Mouse (Mus musculus) embryonic facial prominence, embryonic 15.5 days (tissue): ENCODE measurements around the gene Scfd1. TPM values are rescaled to one million over a fixed set of nuclear protein-coding genes. Genes with fewer than 3 reads are reported as not detected.
A peak's percentile ranks its signal among the peaks of the same experiment; 100 is the strongest.

Experiments used
- ATAC-seq: fragments of 200-750 bp; cut with Nextera tagmentation; 2 replicates; pipeline ENCODE4 v1.8.0; 2017; ENCODE audit warnings: low read depth, moderate TSS enrichment; ENCODE audit not compliant: insufficient number of reproducible peaks, low FRiP score, low TSS enrichment
- H3K27ac ChIP-seq: fragments of 300-500 bp; sonication (generic); replicated peaks from 2 replicates; pipeline ENCODE4 v1.5.1; 2015; ENCODE audit warnings: mild to moderate bottlenecking, inconsistent platforms
- H3K27me3 ChIP-seq: fragments of 300-500 bp; sonication (generic); 2 replicates; pipeline ENCODE4 v1.6.1; 2015; ENCODE audit warnings: inconsistent platforms
- H3K36me3 ChIP-seq: fragments of 300-500 bp; sonication (generic); 2 replicates; pipeline ENCODE4 v1.6.1; 2015; ENCODE audit warnings: mild to moderate bottlenecking, inconsistent platforms
- H3K4me1 ChIP-seq: fragments of 300-500 bp; sonication (generic); 2 replicates; pipeline ENCODE4 v1.6.1; 2015; ENCODE audit warnings: inconsistent platforms
- H3K4me2 ChIP-seq: fragments of 300-500 bp; sonication (generic); replicated peaks from 2 replicates; pipeline ENCODE4 v1.6.1; 2015; ENCODE audit warnings: mild to moderate bottlenecking, inconsistent platforms
- H3K4me3 ChIP-seq: fragments of 300-500 bp; sonication (generic); replicated peaks from 2 replicates; pipeline ENCODE4 v1.5.1; 2015; ENCODE audit warnings: mild to moderate bottlenecking, inconsistent platforms
- H3K9ac ChIP-seq: fragments of 300-500 bp; sonication (generic); 2 replicates; pipeline ENCODE4 v1.6.1; 2015; ENCODE audit warnings: inconsistent platforms
- H3K9me3 ChIP-seq: fragments of 300-500 bp; sonication (generic); replicated peaks from 2 replicates; pipeline ENCODE4 v1.6.1; 2016; ENCODE audit warnings: inconsistent platforms
- WGBS: fragments of 180-500 bp; shearing (Covaris S2); methylation state at CpG from one replicate; pipeline ENCODE4 v1.1.7; 2015; 5-methylcytosine and 5-hydroxymethylcytosine counted together
- polyA plus RNA-seq: library from polyadenylated mRNA; unstranded; fragments of >200 nt; fragmentation: Nextera tagmentation; extraction: Ambion mirVana; gene quantifications from 2 replicates; pipeline ENCODE4 v1.2.1, GENCODE M21; 2015

Scfd1 gene
- polyA plus RNA-seq = 81.5 and 89.9 TPM in 2 replicates

DNA sequence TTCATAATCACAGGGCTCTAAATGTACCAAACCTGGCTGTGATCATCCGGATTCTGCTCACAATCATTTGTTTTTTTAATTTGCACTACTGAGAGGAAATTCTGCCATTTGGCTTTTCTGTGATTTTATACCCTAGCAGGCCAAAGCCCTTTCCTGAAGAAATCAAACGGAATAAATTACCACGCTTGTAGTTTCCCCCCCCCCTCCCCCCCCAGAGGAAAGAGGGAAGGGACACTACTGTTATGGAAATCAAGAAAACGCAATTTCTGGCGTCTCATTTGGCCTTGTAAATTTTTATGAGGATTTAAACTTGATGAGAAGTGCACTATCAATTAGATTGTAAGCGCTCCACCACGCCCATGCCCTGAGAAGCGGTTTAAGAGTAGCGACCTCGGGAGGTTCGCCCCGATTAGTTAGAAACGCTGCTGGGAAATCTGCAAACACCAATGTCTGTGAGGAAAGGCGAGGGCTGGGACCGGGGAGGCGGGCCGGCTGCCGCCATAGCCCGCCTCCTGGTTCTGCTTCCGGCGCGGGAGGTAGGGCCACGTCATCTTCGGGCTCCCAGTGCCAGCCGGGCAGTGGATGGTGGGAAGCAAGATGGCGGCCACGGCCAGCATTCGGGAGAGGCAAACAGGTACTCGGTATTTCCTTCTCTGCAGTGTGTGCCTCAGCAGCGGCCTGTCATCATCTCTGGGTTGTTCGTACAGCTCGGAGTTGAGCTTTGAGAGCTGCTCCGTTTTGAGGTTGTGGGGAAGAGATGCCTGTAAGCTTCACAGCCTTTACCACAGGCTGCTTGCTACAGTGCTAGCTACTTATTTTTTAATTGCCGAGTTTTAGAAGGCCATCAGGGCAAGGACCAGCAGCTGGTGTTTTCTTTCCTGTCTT is at the start of gene Scfd1:
TSS of gene Scfd1 (plus strand) at position 508 of the 885 bp plus-strand sequence.
- Histone ChIP-seq H3K4me3 (peak within 1 kb of the TSS; percentile 72), H3K9ac (peak within 1 kb of the TSS; percentile 81), H3K4me1 (peaks cover 6% of the 10 kb centered on the region; the same call in 1 of the 2 replicates), H3K4me2 (peak within 1 kb of the TSS; percentile 53), H3K9me3 (no peaks in the 10 kb centered on the region), H3K27me3 (no peaks in the 10 kb centered on the region), H3K27ac (peak within 1 kb of the TSS; percentile 83), H3K36me3 (peaks cover 20% of the 10 kb centered on the region)
- ATAC-seq = peak; percentile 100
- under 1% methylated on average over 34 of the region's 34 CpGs for WGBS

DNA sequence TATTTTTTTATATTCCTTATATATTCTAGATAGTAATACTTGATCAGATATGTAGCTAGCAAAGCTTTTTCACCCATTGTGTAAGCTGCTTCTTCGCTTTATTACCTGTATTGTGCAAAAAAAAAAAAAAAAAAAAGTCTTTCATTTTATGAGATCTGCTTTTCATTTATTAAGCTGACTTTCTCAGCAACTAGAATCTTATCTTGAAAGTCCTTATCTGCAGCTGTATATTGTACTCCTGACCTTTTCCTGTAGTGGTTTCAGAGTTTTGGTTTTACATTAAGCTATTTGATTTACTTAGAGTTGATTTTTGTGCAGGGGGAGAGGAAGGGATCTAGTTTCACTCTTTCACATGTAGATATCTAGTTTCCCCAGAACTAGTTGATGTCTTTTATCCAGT is 40.3 kb upstream of the Scfd1 start:
- Histone ChIP-seq H3K27me3 (no peaks in the 10 kb centered on the region), H3K27ac (no peak overlapping the region), H3K9me3 (no peaks in the 10 kb centered on the region), H3K4me1 (no peaks in the 10 kb centered on the region), H3K4me3 (no peak overlapping the region), H3K4me2 (no peak overlapping the region), H3K9ac (no peak overlapping the region), H3K36me3 (no peaks in the 10 kb centered on the region)
- WGBS = 82% methylated on average over 1 of the region's 1 CpGs
- ATAC-seq = no peak

DNA sequence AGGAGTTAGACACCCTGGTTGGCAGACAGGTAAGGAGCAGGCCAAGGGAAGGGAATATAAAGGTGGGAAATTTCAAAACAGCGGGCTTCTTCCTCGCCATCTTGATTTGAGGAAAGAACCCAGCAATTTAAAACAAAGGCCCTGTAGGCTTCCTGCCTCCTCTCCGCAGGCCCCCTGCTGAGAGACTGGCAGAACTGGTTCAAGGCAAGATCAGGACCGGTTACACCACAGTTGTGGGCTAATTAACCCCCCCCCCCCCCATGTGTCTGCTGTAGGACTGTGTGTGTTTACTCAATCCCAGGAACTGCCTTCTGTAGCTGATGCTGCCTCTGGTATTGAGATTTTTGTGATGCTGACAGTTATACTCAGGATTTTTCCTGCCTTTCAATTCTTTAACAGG is 31.2 kb upstream of the Scfd1 start:
- H3K4me2 ChIP-seq = no peak overlapping the region
- no peaks in the 10 kb centered on the region for H3K27me3 ChIP-seq
- H3K36me3 ChIP-seq = no peaks in the 10 kb centered on the region
- ATAC-seq = no peak
- no peak overlapping the region for H3K4me3 ChIP-seq
- H3K27ac ChIP-seq = no peak overlapping the region
- no peaks in the 10 kb centered on the region for H3K9me3 ChIP-seq
- 0 out of 2 replicates have a peak, but pooled peaks cover 6% of the 10 kb centered on the region for H3K4me1 ChIP-seq
- H3K9ac ChIP-seq = no peak overlapping the region
- WGBS = 37% methylated on average over 4 of the region's 4 CpGs

DNA sequence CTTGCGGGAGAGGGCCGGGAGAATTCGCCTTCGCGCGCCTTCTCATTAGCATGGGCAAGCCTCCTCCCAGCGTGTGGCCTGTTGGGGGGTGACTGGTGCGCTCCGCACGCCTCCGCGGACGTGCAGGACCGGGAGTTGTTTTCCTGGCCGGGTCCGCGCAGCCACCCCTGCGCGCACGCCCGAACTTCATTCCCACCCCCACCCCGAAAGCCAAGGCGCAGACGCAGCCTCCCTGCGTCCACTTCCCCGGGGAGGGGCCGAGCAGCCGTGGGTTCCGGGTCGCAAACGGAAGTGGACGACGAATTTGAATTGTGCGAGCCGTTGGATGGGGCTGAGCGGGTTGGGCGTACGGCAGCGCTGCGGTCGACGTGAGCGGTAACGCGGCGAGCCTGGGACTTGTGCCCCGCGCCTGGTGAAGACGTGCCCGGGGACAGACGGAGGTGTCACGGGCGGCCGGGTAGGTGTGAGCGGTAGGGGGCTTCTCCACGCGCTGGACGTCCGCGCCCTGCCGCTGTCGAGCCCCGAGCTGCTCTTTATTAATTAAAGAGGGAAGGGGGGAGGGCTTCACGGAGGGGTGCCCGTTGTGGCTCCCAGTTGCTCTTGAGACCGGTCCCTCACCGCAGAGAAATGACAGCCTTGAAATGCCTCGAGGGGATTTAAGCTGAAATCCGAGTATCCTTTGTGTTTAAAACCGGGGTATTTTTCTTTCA is 29.2 kb upstream of the Scfd1 start, which contains the start of gene G2e3:
TSS of gene G2e3 (plus strand) at position 74 of the 710 bp plus-strand sequence.
- Histone ChIP-seq H3K27ac (peak within 1 kb of the TSS; percentile 93), H3K9me3 (no peaks in the 10 kb centered on the region), H3K9ac (peak within 1 kb of the TSS; percentile 70), H3K36me3 (peaks cover 11% of the 10 kb centered on the region), H3K4me2 (peak within 1 kb of the TSS; percentile 54), H3K4me1 (0 out of 2 replicates have a peak, but pooled peaks cover 6% of the 10 kb centered on the region), H3K27me3 (no peaks in the 10 kb centered on the region), H3K4me3 (peak within 1 kb of the TSS; percentile 92)
- WGBS = under 1% methylated on average over 70 of the region's 70 CpGs
- peak; percentile 95 for ATAC-seq

DNA sequence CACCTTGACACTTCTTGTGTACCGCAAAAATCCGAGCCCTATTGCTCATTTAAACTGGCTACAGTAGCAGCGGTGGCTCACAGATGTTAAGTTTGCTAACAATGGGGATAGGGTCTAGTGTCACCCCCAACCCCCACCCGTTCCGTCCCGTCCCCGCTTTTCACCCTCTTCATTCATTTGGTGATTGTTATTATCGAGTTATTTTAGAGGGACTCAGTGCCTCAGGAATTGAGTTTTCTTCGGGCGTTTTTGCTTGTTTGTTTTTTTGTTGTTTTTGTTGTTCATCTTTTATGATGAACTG is 28.7 kb upstream of the Scfd1 start:
- H3K9me3 ChIP-seq = no peaks in the 10 kb centered on the region
- H3K4me1 ChIP-seq = 0 out of 2 replicates have a peak, but pooled peaks cover 6% of the 10 kb centered on the region
- peaks cover 16% of the 10 kb centered on the region for H3K36me3 ChIP-seq
- peak overlapping the region; percentile 93 for H3K27ac ChIP-seq
- H3K27me3 ChIP-seq = no peaks in the 10 kb centered on the region
- under 1% methylated on average over 10 of the region's 10 CpGs for WGBS
- H3K4me2 ChIP-seq = peak overlapping the region; percentile 54
- no peak for ATAC-seq
- H3K4me3 ChIP-seq = peak overlapping the region; percentile 92
- peak overlapping the region; percentile 70 for H3K9ac ChIP-seq

DNA sequence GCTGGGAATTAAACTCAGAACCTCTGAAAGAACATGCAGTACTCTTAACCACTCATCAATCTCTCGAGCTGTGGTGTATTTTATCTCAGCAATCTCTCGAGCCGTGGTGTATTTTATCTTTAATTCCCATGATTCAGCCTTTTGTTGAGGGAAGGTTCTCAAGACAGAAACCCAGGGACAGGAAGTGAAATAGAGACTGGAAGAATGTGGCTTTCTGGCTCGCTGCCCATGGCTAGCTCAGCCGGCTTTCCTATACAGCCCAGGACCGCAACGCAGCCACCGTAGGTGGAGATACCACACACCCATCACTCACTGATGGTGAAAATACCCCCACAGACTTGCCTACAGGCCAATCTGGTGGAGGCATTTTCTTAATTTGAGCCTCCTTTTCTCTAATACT is 22.0 kb upstream of the Scfd1 start:
- H3K4me1 ChIP-seq = no peaks in the 10 kb centered on the region
- no peaks in the 10 kb centered on the region for H3K9me3 ChIP-seq
- no peak overlapping the region for H3K4me3 ChIP-seq
- no peaks in the 10 kb centered on the region for H3K27me3 ChIP-seq
- ATAC-seq = no peak
- WGBS = 77% methylated on average over 8 of the region's 8 CpGs
- H3K9ac ChIP-seq = no peak overlapping the region
- H3K4me2 ChIP-seq = no peak overlapping the region
- H3K36me3 ChIP-seq = peaks cover 49% of the 10 kb centered on the region
- no peak overlapping the region for H3K27ac ChIP-seq

DNA sequence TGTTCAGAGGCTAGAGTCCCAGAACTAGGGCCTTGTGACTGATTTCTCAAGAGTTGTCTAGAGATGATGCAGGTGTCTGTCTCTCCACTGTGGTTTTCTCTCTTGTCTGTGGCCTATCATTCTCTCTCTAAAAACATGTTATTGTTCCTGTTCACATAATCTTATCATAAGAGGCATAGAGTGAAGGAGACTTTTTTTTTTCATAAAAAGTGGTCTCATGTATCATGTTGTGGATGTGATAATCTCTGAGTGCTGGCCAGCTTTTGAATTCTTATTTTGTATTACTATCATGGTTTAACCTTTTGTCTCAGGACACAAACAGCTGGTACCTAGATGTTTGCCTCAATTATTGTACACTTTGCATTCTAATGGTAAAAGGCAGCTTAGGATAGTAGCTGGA is 16.0 kb upstream of the Scfd1 start:
- no peak overlapping the region for H3K27ac ChIP-seq
- no peaks in the 10 kb centered on the region for H3K4me1 ChIP-seq
- no peak for ATAC-seq
- no peak overlapping the region for H3K9ac ChIP-seq
- peaks cover 47% of the 10 kb centered on the region for H3K36me3 ChIP-seq
- H3K4me3 ChIP-seq = no peak overlapping the region
- no peak overlapping the region for H3K4me2 ChIP-seq
- H3K27me3 ChIP-seq = no peaks in the 10 kb centered on the region
- H3K9me3 ChIP-seq = no peaks in the 10 kb centered on the region

DNA sequence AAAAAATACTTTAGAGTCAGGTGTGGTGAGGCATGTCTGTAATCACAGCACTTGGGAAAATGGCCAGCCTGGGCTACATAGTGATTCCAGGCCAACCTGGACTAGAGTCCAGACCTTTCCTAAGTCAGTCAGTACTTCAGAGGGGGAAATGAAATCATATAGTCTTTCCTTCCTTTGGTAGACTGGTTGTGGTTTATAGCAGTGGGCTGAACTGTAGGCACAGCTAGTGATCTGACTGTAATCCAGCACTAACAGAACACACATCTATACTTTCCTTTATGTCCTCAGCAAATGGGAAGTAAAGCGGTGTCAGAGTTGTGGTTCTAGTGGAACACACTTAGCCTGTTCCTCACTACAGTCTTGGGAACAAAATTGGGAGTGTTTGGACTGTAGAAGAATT is 14.4 kb upstream of the Scfd1 start:
- peaks cover 47% of the 10 kb centered on the region for H3K36me3 ChIP-seq

DNA sequence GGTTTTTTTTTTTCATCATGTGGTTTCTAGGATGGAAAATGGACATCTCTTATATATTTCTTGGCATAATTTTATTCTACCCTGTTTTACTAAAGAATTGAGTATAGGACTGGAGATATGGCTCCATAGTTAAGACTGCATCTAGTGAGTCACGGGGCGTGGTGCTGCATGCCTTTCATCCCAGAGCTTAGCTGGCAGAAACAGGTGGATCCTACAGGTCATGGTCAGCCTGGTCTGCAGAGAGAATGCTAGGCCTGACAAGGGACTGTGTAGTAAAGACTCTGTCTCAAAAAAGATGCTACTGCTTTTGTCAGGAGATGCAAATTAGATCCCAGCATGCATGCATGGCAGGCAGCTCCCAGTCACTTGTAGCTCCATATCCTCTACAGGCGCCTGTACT is 8.8 kb upstream of the Scfd1 start:
- Histone ChIP-seq H3K9ac (no peak overlapping the region), H3K27me3 (no peaks in the 10 kb centered on the region), H3K4me2 (no peak overlapping the region), H3K4me1 (no peaks in the 10 kb centered on the region), H3K9me3 (no peaks in the 10 kb centered on the region), H3K4me3 (no peak overlapping the region), H3K36me3 (peaks cover 45% of the 10 kb centered on the region), H3K27ac (no peak overlapping the region)
- 94% methylated on average over 3 of the region's 3 CpGs for WGBS
- no peak for ATAC-seq

More for the DNA sequence above, 14.4 kb upstream of the Scfd1 start:
- Histone ChIP-seq H3K27me3 (no peaks in the 10 kb centered on the region), H3K4me1 (no peaks in the 10 kb centered on the region), H3K9ac (no peak overlapping the region), H3K27ac (no peak overlapping the region), H3K4me3 (no peak overlapping the region), H3K4me2 (no peak overlapping the region), H3K9me3 (no peaks in the 10 kb centered on the region)
- WGBS = 100% methylated on average over 1 of the region's 1 CpGs
- no peak for ATAC-seq

DNA sequence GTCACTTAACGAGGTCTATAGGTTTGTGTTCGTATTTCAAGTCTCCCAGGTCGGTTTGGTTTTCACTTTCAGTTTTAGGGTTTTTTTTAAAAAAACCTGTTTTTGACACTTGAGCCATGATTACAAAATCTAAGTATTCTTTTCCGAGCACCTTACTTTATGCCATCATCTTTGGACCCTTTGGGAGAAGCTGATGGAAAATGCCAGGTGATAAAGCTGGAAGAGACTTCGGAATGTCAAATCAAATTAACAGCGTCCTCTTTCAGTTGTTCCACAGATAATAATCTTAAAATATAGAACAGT is 529 bp downstream of the Scfd1 start:
- Histone ChIP-seq H3K9ac (peak overlapping the region; percentile 81), H3K4me3 (peak overlapping the region; percentile 72), H3K36me3 (peaks cover 17% of the 10 kb centered on the region; the same call in 1 of the 2 replicates), H3K27ac (peak overlapping the region; percentile 83), H3K4me2 (peak overlapping the region; percentile 53), H3K27me3 (no peaks in the 10 kb centered on the region), H3K9me3 (no peaks in the 10 kb centered on the region), H3K4me1 (peaks cover 6% of the 10 kb centered on the region; the same call in 1 of the 2 replicates)
- WGBS = 18% methylated on average over 6 of the region's 6 CpGs
- no peak for ATAC-seq

DNA sequence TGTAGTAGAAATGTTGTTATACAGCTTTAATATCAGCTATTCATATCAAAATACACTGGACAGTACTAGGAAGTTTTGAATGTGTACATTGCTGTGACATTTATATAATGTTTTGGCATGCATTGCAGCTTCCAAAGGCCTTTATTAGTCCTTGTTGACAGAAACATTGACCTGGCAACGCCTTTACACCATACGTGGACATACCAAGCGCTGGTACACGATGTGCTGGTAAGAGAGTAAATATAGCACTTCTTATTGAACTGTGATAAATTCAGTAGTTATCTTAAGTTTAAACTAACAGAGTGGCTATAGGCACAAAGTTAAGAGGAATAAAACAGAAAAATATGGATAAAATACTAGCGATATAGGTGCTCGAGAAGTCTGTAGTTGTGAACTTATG is 22.6 kb downstream of the Scfd1 start:
- Histone ChIP-seq H3K9ac (no peak overlapping the region), H3K36me3 (peaks cover 57% of the 10 kb centered on the region), H3K4me1 (no peaks in the 10 kb centered on the region), H3K4me2 (no peak overlapping the region), H3K27me3 (no peaks in the 10 kb centered on the region), H3K4me3 (no peak overlapping the region), H3K27ac (no peak overlapping the region), H3K9me3 (no peaks in the 10 kb centered on the region)
- ATAC-seq = no peak
- WGBS = 96% methylated on average over 6 of the region's 6 CpGs
